Mouse (Mus musculus): ENCODE data around the gene Ddx17. TPM values are rescaled to one million over a fixed set of nuclear protein-coding genes. Genes with fewer than 3 reads are reported as not detected.
A peak's percentile ranks its signal among the peaks of the same experiment; 100 is the strongest.

The Ddx17 gene
- total RNA-seq (2021), result 100 to 1,000 TPM; 304 to 309 TPM
- long read RNA-seq, experiment 1, full-length matches to known transcripts, result 1 of 30 reads
- long read RNA-seq, experiment 1, partial matches to known transcripts, result 2 of 30 reads
- long read RNA-seq, experiment 1, other reads (novel, unspliced or antisense), result 27 of 30 reads
- long read RNA-seq, experiment 2, full-length matches to known transcripts, result 1 of 25 reads
- long read RNA-seq, experiment 2, partial matches to known transcripts, result 1 of 25 reads
- long read RNA-seq, experiment 2, other reads (novel, unspliced or antisense), result 23 of 25 reads

GRCm38 (mm10) chr15:79546410-79547288 lies at the start of gene Ddx17:
TSS of gene Ddx17 (minus strand) at chr15:79546741.
- DNase-seq (ENCODE audit: low spot score in 2 of 2), result peak; percentile 99

GRCm38 (mm10) chr15:79581581-79581980 lies 35.0 kb upstream of the Ddx17 start:
- no peak for DNase-seq (ENCODE audit: low spot score in 2 of 2)

GRCm38 (mm10) chr15:79577671-79578426 lies 31.3 kb upstream of the Ddx17 start:
- peak; percentile 21 to 32 for DNase-seq (ENCODE audit: low spot score in 2 of 2)

GRCm38 (mm10) chr15:79576947-79577346 lies 30.4 kb upstream of the Ddx17 start:
- no peak for DNase-seq (ENCODE audit: low spot score in 2 of 2)

- DNase-seq (ENCODE audit: low spot score in 2 of 2), result peak in 1 of 2 experiments; percentile 6
Observed at GRCm38 (mm10) chr15:79575543-79576222, 29.1 kb upstream of the Ddx17 start.

GRCm38 (mm10) chr15:79562417-79562816 lies 15.9 kb upstream of the Ddx17 start:
- peak; percentile 36 to 59 for DNase-seq (ENCODE audit: low spot score in 2 of 2)

- DNase-seq (ENCODE audit: low spot score in 2 of 2), result no peak
Observed at GRCm38 (mm10) chr15:79559649-79560048, 13.1 kb upstream of the Ddx17 start.

GRCm38 (mm10) chr15:79552566-79552965 lies 6.0 kb upstream of the Ddx17 start:
- DNase-seq (ENCODE audit: low spot score in 2 of 2), result no peak

GRCm38 (mm10) chr15:79548226-79548625 lies 1.7 kb upstream of the Ddx17 start:
- no peak for DNase-seq (ENCODE audit: low spot score in 2 of 2)

- no peak for DNase-seq (ENCODE audit: low spot score in 2 of 2)
Observed at GRCm38 (mm10) chr15:79547289-79547820, 814 bp upstream of the Ddx17 start.

- peak in 1 of 2 experiments; percentile 51 for DNase-seq (ENCODE audit: low spot score in 2 of 2)
Observed at GRCm38 (mm10) chr15:79545921-79546399, 581 bp downstream of the Ddx17 start.

- DNase-seq (ENCODE audit: low spot score in 2 of 2), result no peak
Observed at GRCm38 (mm10) chr15:79545496-79545895, 1.0 kb downstream of the Ddx17 start.

GRCm38 (mm10) chr15:79543968-79544367 lies 2.6 kb downstream of the Ddx17 start:
- DNase-seq (ENCODE audit: low spot score in 2 of 2), result no peak

GRCm38 (mm10) chr15:79533796-79534195 lies 12.7 kb downstream of the Ddx17 start:
- DNase-seq (ENCODE audit: low spot score in 2 of 2), result no peak

GRCm38 (mm10) chr15:79529935-79530334 lies 16.6 kb downstream of the Ddx17 start:
- no peak for DNase-seq (ENCODE audit: low spot score in 2 of 2)

GRCm38 (mm10) chr15:79527991-79528639 lies 18.4 kb downstream of the Ddx17 start:
- DNase-seq (ENCODE audit: low spot score in 2 of 2), result no peak

GRCm38 (mm10) chr15:79527192-79527591 lies 19.3 kb downstream of the Ddx17 start:
- no peak for DNase-seq (ENCODE audit: low spot score in 2 of 2)

GRCm38 (mm10) chr15:79525979-79526768 lies 20.4 kb downstream of the Ddx17 start:
- no peak for DNase-seq (ENCODE audit: low spot score in 2 of 2)

- DNase-seq (ENCODE audit: low spot score in 2 of 2), result no peak
Observed at GRCm38 (mm10) chr15:79525564-79525963, 21.0 kb downstream of the Ddx17 start.
